Mouse (Mus musculus): ENCODE results near the gene Slc51a.
A peak's percentile ranks its signal among the peaks of the same experiment; 100 is the strongest.
"Not testable (repeated sequence)": the region's sequence is repeated elsewhere in the genome, so short reads cannot be mapped to it uniquely, and the experiment has no call there.

Slc51a gene

DNA sequence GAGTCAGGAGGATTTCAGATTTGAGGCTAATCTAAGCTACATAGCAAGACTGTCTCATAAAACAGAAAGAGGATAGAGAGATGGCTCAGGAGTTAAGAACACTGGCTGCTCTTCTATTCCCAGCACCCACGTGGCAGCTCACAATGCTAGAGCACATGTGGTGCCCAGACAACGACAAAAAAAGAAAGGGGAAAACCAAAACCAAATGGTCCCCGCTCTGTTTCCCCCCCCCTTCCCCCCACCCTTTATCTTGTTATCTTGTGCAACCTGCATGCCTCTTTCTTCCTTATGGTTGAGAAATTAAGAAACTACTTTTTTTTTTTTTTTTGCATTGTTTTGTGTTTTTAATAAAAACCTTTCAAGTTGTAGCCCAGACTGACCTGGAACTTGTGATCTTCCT, 19.2 kb downstream of the Slc51a start:
- no peak for DNase-seq (ENCODE audit: low read depth, low spot score)

DNA sequence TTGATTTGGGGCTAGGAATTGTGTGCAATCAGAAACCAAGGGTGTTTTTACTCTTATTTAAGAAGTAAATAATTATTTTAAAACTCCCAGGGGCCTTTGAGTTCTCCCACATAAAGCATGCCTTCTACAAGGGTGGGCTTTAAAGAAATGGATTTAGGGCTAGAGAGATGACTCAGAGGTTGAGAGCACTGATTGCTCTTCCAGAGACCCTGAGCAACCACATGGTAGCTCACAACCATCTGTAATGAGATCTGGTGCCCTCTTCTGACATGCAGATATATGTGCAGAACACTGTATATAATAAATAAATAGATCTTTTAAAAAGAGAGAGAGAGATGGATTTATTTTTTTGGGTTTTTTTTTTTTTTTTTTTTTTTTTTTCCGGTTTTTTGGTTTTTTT, 22.8 kb downstream of the Slc51a start:
- no peak for DNase-seq (ENCODE audit: low read depth, low spot score)

DNA sequence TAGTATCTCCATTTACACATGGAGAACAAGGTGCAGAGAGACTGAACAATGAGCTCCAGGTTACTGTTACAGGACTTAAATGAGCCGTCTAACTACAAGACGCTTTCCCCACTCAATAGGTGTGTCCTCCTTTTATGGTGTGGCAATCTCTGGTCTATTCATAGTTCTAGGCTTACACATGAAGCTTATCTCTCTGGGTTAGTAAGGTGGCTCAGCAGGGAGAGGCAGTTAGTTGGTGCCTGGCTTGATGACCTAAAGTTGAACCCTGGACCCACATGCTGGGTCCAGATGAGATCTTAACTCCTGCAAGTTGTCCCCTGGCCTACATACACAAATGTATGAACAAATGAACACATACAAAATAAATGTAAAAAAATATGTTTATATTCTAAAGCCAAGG, 24.3 kb downstream of the Slc51a start:
- no peak for DNase-seq (ENCODE audit: low read depth, low spot score)

DNA sequence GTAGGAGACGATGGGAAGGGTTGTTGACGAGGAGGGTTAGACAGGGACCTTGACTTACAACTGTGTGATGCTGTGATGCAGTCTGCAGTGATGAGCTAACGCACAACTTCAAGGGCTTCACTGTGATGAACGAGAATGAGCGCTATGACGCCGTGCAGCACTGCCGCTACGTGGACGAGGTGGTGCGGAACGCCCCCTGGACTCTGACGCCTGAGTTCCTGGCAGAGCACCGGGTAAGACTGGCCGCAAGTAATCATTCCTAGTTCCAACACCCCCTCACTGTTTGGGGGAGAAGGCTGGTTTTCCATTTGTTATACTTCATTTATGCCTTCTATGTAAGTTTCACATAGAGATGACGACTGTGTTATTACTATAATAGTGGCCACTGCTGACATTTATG, 24.7 kb downstream of the Slc51a start:
- DNase-seq (ENCODE audit: low read depth, low spot score) = no peak

DNA sequence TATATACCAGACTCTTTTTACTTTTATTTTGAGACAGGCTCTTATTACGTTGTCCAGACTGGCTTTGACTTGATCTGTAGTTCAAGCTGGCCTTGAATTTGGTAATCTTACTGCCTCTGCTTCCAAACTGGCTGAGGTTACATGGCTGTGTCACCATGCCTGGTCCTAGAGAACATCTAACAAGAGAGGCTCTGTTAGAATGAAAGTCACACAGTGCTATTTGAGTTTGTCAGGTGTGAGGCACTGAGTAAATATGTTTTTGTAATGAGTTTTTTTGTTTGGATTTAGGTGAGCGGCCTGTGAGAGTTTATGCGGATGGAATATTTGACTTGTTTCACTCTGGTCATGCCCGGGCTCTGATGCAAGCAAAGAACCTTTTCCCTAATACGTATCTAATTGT, 26.0 kb downstream of the Slc51a start:
- DNase-seq (ENCODE audit: low read depth, low spot score) = no peak

DNA sequence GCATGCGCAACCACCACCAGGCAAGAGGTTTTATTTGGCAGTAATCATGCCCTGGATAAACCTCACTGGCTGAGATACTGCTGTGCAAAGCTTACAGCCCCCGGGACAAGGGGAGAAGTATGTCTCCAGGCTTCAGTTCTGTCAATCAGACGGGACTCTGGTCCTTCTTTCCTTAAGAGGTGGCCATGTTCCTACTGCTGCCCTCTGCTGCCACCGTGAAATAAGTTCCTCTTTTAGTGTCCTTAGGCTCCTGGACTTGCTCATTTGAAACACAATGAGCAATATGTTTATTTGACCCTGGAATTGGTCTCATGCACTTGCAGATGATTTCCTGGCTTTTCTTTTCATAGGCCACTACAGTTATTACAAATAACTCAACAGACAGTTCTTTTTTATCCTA, 27.2 kb downstream of the Slc51a start:
- no peak for DNase-seq (ENCODE audit: low read depth, low spot score)

DNA sequence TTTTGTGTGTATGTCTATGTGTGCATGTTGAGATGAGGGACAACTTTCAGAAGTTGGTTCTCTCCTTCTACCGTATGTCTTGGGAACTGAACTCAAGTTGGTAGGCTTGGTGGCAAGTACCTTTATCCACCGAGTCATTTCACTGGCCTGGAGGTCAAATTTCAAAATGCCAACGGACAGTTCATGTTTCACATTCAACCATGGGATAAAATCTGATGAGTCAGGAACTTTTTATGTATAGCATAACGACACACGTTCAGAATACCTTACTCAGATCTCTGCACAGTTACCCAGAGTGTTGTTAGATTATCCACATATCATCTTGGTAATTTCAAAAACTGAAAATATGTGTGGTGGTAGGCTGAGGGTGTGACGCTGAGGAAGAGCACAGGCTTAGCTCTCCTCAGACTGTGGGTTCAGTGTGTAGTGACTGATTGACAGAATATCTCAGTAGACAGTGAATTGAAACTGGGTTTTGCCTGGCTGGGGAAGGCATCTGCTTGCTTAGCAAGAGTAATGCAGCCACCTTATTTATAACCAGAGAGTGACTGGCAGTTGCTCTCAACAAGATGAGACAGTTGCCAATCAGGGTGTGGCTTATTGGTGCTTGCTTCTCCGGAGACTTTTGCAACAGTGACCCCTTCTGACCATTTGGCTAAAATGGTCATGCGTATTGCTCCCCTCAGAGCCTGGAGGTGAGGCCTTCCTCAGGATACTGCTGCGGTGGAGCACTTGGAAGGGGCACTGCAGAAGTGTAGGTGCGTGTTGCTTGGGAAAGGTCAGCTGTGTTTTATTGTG, 29.9 kb downstream of the Slc51a start:
- peak; percentile 53 for DNase-seq (ENCODE audit: low read depth, low spot score)

DNA sequence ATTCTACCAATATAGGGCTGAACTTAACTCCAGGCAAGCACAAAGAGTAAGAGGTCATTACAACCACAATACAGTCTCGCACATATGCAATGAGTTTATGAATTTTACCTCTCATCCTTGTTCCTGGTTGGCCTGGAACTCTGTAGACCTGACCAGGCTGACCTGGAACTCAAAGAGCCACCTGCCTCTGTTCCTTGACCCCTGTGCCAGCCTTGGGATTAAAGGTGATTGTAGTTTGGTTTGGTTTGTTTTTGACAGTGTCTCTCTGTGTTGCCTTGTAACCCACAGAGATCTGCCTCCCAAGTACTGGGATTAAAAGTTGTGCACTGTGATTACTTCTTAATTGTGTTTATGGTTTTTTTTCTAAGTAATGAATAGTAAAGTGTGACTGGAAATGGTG, 30.9 kb downstream of the Slc51a start:
- no peak for DNase-seq (ENCODE audit: low read depth, low spot score)

DNA sequence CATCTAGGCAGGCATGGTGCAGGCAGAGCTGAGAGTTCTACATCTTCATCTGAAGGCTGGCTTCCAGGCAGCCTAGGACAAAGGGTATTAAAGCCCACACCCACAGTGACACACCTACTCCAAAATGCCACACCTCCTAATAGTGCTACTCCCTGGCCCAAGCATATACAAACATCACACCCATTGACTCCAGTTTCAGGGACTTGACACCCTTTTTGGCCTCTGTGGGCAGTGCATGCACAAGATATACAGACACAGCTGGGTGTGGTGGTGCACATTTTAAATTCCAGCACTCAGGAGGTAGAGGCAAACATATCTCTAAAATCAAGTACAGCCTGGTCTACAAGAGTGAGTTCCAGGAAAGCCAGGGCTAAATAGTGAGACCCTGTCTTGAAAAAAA, 31.6 kb downstream of the Slc51a start:
- DNase-seq (ENCODE audit: low read depth, low spot score) = no peak

DNA sequence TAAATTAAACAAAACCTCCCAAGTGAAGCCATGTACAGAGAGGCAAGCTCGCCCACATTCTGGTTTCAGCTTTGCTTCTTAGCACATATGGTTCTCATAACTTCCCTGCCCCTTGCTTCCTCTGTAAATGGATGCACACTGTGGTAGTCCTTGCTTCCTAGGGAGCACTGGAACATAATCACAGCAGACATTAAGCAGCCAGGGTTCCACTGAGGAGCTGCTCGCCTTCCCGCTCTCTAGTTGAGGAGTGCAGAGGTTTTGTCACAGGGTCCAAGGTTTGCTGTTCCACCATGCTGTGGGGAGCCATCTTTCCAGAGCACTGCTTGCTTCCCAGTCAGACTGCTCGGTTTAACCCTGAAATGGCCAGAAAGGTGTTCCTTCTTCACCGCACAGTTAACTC, 33.0 kb downstream of the Slc51a start:
- no peak for DNase-seq (ENCODE audit: low read depth, low spot score)

DNA sequence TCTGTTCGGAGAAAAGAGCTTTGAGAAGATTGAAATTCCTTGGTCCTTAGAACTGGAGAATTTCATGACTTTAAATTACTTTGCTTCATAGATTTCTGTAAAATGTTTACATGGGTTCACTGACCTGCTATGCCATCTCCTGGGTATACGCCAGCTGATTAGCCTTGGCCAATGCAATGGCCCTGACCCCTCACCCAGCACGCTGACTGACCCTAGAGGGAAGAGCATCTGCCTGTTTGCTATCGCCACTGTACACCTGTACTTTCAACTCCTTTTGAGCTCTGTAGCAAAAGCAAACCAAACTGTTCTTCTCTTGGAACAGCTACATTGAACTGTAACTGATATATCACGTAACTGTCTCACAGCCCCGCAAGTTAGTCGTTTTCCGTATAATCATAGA, 34.6 kb downstream of the Slc51a start:
- DNase-seq (ENCODE audit: low read depth, low spot score) = no peak

DNA sequence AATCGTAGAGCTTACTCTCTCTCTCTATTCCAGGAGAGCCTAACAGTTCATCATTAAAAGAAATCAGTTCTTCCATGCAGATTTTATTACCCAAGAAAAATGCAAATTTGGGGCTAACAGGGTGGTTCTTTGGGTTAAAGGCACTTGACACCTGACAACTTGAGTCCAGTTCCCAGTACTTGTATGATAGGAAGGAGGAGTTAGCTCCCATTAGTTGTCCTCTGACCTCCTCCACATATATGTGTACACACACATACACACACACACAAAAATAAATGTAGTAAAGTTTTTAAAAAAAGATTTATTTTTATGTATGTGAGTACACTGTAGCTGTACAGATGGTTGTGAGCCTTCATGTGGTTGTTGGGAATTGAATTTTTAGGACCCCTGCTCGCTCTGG, 37.5 kb downstream of the Slc51a start:
- no peak for DNase-seq (ENCODE audit: low read depth, low spot score)

DNA sequence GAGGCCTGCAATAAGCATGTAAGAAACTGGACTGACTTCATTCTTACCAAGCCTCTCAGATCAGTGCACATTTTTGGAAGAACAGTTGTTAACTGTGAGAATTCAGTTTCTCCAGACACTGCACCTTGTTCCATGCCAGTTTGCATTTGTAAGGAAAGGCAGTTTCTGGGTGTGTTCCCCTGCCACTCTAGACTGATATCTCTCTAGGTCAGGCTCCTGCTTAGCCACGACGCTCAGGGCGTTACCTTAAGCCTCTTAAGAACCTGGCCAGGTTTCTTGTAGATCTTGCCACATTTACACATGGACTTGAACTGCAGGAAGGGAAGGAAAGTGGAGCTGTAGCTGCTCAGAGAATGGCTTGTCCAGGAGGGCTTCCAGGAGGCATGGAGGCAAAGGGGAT, 38.0 kb downstream of the Slc51a start:
- no peak for DNase-seq (ENCODE audit: low read depth, low spot score)

DNA sequence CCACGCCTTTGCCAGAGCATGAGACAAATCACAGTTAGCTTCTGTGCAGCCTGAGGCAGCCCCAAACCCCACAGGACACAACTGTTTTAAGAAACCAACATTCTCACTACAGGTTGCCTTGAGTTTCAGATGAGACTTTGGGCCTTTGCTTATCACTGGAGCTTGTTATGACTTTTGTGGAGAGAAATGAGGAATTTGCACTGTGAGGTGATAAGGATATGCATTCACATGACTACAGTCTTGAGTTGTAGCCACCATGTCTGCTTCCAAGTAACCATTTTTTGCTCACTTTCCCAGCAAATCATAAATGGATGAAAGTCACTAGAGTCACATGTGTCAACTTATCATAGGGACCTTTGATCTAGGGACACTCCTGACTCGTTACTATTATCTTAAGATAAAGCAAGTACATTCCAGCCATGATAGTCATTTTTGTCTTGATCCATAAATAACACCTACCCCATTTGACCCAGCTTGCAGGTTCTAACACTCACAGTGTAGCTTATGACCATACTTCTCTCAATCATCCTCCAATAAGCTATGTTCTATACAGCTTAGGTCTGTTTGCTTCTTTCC, 41.0 kb downstream of the Slc51a start:
- DNase-seq (ENCODE audit: low read depth, low spot score) = no peak

DNA sequence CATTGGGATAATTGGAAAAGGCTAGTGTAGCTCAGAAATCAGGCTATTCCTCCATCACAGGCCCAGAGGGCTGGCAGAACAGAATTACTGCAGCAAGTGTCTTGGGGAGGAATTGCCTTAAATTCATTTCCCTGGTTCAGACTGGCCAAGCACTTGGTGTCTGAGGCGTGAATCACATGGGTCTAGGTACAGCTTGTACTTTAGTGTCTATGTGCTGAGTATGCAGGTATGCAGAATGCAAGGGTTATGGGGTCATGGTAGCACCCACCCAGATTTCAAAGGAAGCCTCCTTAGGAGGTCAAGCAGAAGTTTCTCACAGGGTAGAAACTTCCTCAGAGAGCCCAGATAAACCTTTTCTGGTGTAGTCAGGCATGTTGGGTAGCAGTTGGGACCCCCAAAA, 42.1 kb downstream of the Slc51a start:
- no peak for DNase-seq (ENCODE audit: low read depth, low spot score)

DNA sequence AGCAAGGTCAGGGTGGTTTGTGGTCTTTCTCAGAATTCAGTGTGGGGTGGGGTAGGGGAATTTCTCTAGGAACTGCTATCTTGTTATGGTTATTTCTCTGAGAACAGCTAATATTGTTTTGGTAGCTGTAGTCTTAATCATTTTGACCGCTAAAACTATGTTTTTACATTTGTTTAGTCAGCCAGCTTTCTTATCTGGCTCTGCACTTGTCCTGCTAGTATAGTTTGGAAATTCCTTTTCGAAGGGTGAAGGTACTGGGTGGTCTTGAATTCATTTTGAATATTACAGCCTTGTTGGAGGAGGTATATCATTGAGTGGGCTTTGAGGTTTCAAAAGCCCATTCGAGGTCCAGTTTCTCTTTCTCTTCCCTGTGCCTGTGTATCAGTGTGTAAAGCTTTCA, 43.1 kb downstream of the Slc51a start:
- DNase-seq (ENCODE audit: low read depth, low spot score) = not testable (repeated sequence)

DNA sequence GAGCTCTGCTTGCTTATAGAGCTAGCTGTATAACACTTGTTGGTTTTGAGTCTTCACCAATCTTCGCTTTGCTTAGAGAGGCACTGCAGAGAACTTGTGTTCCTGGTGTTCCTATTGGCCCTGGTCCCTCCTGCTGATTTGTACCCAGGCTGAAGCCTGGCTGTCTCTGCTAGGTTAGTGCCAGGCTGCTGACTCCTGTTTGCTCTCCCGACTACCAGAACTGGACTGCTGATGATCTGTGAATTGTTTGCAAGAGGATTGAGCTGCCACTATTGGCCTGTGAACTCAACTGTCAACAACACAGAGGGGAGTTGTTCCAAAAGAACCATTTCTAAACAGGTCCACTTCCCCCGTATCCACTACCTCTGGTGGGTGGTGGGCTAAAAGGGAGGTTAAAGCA, 46.2 kb downstream of the Slc51a start:
- no peak for DNase-seq (ENCODE audit: low read depth, low spot score)

DNA sequence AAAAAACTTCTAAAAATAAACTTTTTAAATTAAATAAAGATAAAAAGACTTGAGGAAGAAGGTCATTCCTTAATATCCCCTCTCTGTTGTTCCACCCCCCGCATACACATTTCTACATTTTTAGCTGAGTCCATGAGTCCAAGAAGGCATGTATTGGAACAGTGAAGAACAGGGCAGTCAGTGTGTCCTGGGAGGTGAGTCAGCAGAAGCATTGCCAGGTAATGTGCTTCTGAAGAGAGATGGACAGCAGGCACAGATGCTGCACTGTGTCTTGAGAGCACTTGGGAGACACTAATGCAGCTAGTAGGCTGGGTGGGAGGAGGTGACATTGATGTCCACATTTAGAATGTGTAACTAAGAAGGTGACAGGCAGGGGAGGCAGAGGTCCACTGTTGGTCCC, 50.4 kb downstream of the Slc51a start:
- DNase-seq (ENCODE audit: low read depth, low spot score) = no peak

DNA sequence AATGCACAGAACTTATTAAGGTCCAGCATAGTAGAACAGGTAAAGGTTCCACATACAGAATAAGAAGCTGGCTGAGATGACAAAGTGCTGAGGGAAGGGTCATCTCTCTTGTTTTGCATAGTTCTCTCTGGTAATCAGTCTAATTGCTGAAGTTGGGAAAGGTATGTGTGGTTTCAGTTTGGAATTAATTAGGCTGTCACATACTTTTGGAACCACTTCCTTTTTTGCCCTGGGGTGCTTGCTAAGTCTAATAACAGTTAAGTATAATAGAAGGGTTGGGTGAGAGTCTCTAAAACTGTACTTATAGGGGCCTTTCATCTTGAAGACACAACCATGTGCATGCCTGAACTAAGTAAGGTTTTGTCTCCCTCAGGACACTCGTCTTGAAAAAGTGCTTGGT, 51.0 kb downstream of the Slc51a start:
- no peak for DNase-seq (ENCODE audit: low read depth, low spot score)

DNA sequence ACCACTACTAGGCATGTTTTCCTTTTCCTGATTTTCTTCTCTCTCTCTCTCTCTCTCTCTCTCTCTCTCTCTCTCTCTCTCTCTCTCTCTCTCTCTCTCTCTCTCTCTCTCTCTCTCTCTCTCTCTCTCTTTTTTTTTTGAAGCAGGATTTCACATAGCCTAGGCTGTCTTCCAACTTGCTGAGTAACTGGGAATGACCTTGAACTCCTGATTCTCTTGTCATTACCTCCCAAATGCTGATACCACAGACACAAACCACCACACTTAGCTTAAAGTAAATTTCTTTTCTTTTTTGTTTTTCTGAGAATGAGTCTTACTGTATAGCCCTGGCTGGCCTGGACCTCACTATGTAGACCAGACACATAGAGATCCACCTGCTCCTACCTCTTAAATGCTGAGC, 53.0 kb downstream of the Slc51a start:
- no peak for DNase-seq (ENCODE audit: low read depth, low spot score)

DNA sequence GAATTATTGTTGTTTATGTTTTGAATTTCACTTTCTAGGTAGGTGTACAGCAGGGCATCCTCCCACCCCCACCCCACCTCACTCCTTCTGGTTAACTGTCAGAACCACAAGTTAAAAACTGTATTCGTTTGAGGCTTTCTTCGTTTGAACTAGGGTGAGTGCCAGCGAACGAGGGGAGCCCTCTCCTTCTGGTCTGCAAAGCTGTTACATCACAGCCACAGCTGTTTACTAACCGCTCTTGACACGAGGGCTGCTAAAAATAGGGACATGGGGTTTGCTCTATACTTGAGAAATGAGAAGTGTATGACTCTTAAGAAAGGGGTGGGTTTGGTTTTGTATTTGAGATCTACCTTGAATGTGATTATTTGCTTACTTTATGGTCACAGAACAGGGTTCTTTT, 53.6 kb downstream of the Slc51a start:
- peak; percentile 39 for DNase-seq (ENCODE audit: low read depth, low spot score)

DNA sequence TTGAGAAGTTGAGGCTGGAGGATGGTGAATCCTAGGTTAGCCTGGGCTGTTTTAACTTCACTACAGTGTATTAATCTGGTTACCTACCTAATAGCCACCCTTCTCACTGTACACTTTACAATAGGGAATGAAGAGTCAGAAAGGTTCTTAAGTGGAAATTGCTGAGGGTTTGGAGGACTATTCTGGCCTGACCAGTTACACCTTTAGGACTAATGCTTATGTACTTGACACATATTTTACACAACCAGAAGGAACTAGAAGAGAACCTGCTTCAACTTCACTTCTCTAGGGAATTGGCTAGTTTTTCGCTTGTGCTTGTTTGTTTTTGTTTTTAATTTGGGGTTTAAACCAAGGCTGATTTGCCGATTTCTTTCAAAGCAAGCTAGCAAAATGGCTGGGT, 54.5 kb downstream of the Slc51a start:
- DNase-seq (ENCODE audit: low read depth, low spot score) = no peak

DNA sequence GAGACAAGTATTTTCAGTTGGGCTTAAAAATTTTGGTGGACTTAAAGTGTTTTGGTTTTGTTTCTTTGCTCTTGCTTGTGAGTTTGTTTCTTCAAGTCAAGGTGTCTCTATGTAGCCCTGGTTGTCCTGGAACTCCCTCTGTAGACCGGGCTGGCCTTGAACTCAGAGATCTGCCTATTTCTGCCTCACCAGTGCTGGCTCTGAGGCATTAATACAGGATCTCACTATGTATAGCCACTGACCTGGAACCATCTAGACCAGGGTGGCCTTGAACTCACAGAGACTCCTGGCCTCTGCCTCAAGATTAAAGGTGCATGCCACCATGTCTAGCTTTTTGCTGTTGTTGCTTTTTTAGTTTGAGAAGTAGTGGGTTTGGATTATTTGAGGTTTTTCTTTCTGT, 55.8 kb downstream of the Slc51a start:
- DNase-seq (ENCODE audit: low read depth, low spot score) = no peak
